Mouse (Mus musculus) liver, adult 10 weeks (tissue): ENCODE measurements around the gene Spata31d1a. TPM values are rescaled to one million over a fixed set of nuclear protein-coding genes. Genes with fewer than 3 reads are reported as not detected.

Experiments used
- polyA plus RNA-seq: library from polyadenylated mRNA; stranded (reverse); fragments of 350-450 nt; fragmentation: Illumina TruSeq; extraction: RNeasy Lipid Tissue Mini Kit (QIAGEN cat#74804); gene quantifications from one replicate; pipeline ENCODE4 v1.2.3, GENCODE M21; 2014; ENCODE audit warnings: low read depth, low replicate concordance

The Spata31d1a gene
- polyA plus RNA-seq, result not detected

DNA sequence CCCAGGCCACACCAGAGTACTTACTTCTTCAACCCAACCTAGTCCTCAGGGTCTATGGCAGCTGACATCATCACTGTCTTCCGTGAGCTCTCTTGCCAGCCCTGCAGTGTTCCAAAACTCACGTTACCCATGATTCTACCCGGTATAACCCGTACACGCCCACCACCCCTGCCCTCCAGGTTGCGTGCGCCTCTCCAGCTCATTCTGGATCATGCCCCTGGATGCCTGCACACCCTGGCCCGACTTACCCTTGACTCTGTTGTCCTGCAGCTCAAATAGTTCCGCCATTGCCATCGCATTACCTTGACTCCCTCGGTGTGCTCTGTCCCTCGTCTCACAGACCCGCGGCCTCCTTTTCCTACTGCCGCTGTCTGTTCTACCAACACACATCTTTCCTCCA is at the start of gene Spata31d1a:
Gene Spata31d1a, minus strand, starts transcription at position 101 of the 400 bp plus-strand sequence.

DNA sequence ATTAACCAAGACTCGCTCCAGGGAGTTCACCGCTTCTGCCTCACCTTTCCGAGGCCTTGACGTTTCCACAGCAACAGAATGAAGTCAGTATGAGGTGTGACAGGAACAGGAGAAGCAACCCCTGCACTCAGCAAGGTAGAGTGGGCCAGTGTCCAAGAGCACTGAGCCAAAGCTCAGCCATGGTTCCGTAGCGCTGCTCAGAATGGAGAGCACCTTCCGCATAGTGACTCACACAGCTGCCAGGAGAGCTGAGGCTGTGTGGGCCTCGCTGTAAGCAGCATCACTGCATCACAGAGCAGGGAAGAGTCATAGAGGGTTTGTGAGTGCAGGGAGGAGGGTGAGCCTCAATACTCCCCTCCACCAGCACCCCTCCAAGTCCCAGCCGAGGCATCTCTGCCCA is 36.6 kb upstream of the Spata31d1a start, which contains the start of gene 1700014D04Rik:
Gene 1700014D04Rik, minus strand, starts transcription at position 42 of the 400 bp plus-strand sequence.

DNA sequence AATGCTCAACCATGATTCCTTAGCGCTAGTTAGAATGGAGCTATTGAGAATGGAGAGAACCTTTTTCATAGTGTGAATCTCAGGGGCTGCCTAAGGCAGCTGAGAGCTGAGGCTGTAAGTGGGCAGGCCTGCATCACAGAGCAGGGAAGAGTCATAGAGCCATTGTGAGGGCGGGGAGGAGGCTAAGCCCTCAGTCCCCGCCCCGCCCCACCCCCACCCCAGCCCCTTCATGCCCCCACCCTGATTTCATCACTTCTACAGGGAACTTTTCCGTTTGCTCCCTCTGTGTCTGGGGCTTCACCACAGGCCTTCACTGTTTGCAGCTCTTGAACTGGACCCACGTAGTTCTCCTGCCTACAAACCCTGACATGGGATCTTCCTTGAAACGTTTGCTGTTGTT is 21.5 kb upstream of the Spata31d1a start, which contains the start of gene Spata31d1d:
Gene Spata31d1d, minus strand, starts transcription at position 101 of the 400 bp plus-strand sequence.

DNA sequence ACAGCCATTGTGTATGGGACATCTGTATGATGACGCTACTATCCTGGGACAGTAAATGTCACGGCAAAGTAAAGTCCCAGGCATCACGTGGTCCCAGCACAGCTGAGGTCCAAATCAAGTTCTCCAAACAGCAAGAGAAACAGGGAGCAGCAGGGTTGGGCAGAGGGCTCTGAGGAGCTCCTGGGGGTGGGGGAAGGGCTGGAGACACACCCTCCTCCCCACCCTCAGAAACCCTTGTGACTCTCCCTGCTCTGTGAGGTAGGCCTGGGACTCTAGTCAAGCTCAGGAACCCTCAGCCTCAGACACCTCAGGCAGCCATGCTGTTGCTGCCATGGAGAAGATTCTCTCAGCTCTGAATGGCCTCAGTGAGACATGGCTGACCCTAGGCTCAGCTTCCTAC is 1.9 kb upstream of the Spata31d1a start, which contains the start of gene Spata31d1b:
Gene Spata31d1b, plus strand, starts transcription at position 301 of the 400 bp plus-strand sequence.

DNA sequence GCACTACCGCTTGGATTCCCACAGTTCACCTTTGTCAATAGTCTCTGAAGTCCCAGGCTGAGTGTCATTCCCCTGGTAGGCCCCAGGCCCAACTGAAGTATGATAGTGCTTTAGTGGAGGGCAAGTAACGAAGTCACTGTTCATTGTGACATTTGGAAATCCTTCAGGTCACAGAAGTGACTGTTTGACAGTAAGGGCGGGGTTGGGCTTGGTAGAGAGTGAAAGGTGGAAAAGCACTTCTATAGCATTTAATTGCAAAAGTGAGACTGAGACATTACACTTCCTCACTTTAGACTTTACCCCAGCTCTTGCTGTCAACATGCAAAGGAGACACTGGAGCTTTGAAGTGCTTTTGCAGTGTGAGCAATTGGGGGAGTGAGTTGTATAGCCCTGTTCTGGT is 16.1 kb downstream of the Spata31d1a start, which contains the start of gene 4921517D22Rik:
Gene 4921517D22Rik, minus strand, starts transcription at position 101 of the 400 bp plus-strand sequence.

DNA sequence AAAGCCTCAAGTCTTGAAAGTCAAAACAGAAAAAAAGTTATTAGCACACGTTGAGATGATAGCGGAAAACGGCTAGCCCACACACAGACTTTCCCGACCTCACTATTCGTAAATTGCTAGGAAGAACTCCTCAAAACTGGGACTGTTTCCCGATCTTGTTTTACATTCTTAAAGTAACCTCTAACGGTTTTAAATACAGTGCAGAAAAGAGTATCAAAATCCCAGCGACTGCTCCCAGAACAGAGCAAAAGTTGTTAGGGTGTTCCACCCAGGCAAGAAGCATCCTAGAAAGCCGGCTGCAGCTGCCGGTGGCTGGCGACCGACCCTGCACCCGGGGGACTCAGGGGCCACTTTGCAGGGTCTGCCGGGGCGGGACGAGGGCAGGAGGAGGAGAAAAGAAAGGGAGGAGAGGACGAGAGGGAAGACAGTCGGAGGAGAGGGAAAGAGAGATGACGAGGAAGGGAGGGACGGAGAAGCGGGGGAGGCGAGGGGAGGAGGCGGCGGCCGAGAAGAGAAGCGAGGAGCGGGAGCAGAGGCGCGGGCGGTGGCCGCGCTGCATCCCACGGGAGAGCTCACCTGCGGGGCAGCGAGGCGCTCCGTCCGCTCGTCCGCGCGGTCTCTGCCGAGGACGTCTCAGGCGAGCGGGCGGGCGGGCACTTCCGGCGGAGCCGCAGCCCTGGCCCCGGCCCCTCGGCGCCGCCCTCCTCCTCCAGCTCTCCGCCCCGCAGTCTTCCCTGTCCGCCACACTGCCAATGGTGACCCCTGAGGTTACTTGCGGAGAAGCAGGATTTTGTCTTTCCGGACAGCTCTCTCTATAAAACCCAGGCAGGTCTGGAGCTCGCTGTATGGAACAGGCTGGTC is 34.7 kb downstream of the Spata31d1a start, which contains the start of gene Golm1:
Gene Golm1, minus strand, starts transcription at position 661 of the 861 bp plus-strand sequence.

Other genes starting within 250 kb of the Spata31d1a start
- 10.1 TPM for gene Agtpbp1, start 125.1 kb downstream of the Spata31d1a start, polyA plus RNA-seq
- 107 TPM for gene Naa35, start 125.1 kb downstream of the Spata31d1a start, polyA plus RNA-seq
- 2.4 TPM for gene Golm1, start 34.5 kb downstream of the Spata31d1a start, polyA plus RNA-seq
- not detected for gene 4921517D22Rik, start 16.2 kb downstream of the Spata31d1a start, polyA plus RNA-seq
- not detected for gene Spata31d1b, start 2.0 kb upstream of the Spata31d1a start, polyA plus RNA-seq
- gene Spata31d1d, start 21.4 kb upstream of the Spata31d1a start, polyA plus RNA-seq, result not detected
- gene 1700014D04Rik, start 36.4 kb upstream of the Spata31d1a start, polyA plus RNA-seq, result 0.11 TPM
- gene Isca1, start 59.5 kb upstream of the Spata31d1a start, polyA plus RNA-seq, result 55.3 TPM
- gene Gm49354, start 71.9 kb upstream of the Spata31d1a start, polyA plus RNA-seq, result not detected
- 102 TPM for gene Tut7, start 112.8 kb upstream of the Spata31d1a start, polyA plus RNA-seq